Mouse (Mus musculus): ENCODE measurements around the gene A930033H14Rik.
A peak's percentile ranks its signal among the peaks of the same experiment; 100 is the strongest.

A930033H14Rik gene

GRCm38 (mm10) chr10:69190434-69191160 is 22.3 kb downstream of the A930033H14Rik start:
- no peak for DNase-seq

- no peak for DNase-seq
Measured at GRCm38 (mm10) chr10:69187773-69188443, 25.0 kb downstream of the A930033H14Rik start.

- DNase-seq: peak; percentile 61
Measured at GRCm38 (mm10) chr10:69185894-69186893, 26.7 kb downstream of the A930033H14Rik start.

- no peak for DNase-seq
Measured at GRCm38 (mm10) chr10:69185431-69185830, 27.5 kb downstream of the A930033H14Rik start.

GRCm38 (mm10) chr10:69184903-69185302 is 28.0 kb downstream of the A930033H14Rik start:
- no peak for DNase-seq

GRCm38 (mm10) chr10:69180997-69181396 is 31.9 kb downstream of the A930033H14Rik start:
- DNase-seq: no peak

- no peak for DNase-seq
Measured at GRCm38 (mm10) chr10:69179341-69179740, 33.6 kb downstream of the A930033H14Rik start.

- no peak for DNase-seq
Measured at GRCm38 (mm10) chr10:69176116-69176515, 36.8 kb downstream of the A930033H14Rik start.

- no peak for DNase-seq
Measured at GRCm38 (mm10) chr10:69172412-69172811, 40.5 kb downstream of the A930033H14Rik start.

GRCm38 (mm10) chr10:69166514-69166913 is 46.4 kb downstream of the A930033H14Rik start:
- no peak for DNase-seq

GRCm38 (mm10) chr10:69165847-69166246 is 47.1 kb downstream of the A930033H14Rik start:
- DNase-seq: no peak

- DNase-seq: no peak
Measured at GRCm38 (mm10) chr10:69165125-69165524, 47.8 kb downstream of the A930033H14Rik start.

- no peak for DNase-seq
Measured at GRCm38 (mm10) chr10:69163216-69163615, 49.7 kb downstream of the A930033H14Rik start.

GRCm38 (mm10) chr10:69162577-69162976 is 50.3 kb downstream of the A930033H14Rik start:
- DNase-seq: no peak

- no peak for DNase-seq
Measured at GRCm38 (mm10) chr10:69161503-69161902, 51.4 kb downstream of the A930033H14Rik start.

- no peak for DNase-seq
Measured at GRCm38 (mm10) chr10:69160877-69161276, 52.0 kb downstream of the A930033H14Rik start.
